8 mouse cellular contexts compared by ENCODE assay signal in genomic region chr9:90113151-90113550, GRCm38 (mm10). TPM values are rescaled to one million over a fixed set of nuclear protein-coding genes. Genes with fewer than 3 reads are reported as not detected.
A peak's percentile ranks its signal among the peaks of the same experiment; 100 is the strongest.
DNase-seq lines count a peak whose midpoint lies in the region; ATAC-seq and TF ChIP-seq lines count a peak whose summit lies in the region.

No protein-coding gene starts in this region.

- intact Hi-C loops in left cerebral cortex, postnatal 10 days (cut with DNase I): no loop called here

- peak overlapping the region; percentile 99 for H3K9ac ChIP-seq in intestine, embryonic 14.5 days (ENCODE audit: low read length)
- peak overlapping the region; percentile 96 for H3K9ac ChIP-seq in midbrain, embryonic 13.5 days (replicated peaks)

- H3K27ac ChIP-seq in embryonic facial prominence, embryonic 10.5 days (replicated peaks): peak overlapping the region; percentile 100
- peak overlapping the region; percentile 99; the same call in 1 of the 2 replicates for H3K27ac ChIP-seq in intestine, embryonic 14.5 days (ENCODE audit: low read depth)
- H3K27ac ChIP-seq in midbrain, embryonic 13.5 days: peak overlapping the region; percentile 99

- no peaks in the 10 kb centered on the region for H3K9me3 ChIP-seq in embryonic facial prominence, embryonic 10.5 days
- H3K9me3 ChIP-seq in intestine, embryonic 14.5 days (ENCODE audit: control insufficient read depth, low read length): no peaks in the 10 kb centered on the region
- no peaks in the 10 kb centered on the region for H3K9me3 ChIP-seq in midbrain, embryonic 13.5 days

- H3K36me3 ChIP-seq in embryonic facial prominence, embryonic 10.5 days (replicated peaks): peaks cover 16% of the 10 kb centered on the region
- peaks cover 14% of the 10 kb centered on the region for H3K36me3 ChIP-seq in intestine, embryonic 14.5 days (ENCODE audit: control insufficient read depth, insufficient read depth, low read length)
- peaks cover 14% of the 10 kb centered on the region for H3K36me3 ChIP-seq in midbrain, embryonic 13.5 days

- under 1% methylated on average over 13 of the region's 13 CpGs for WGBS in lung, adult 2 months
- WGBS in embryonic facial prominence, embryonic 10.5 days: 4% methylated on average over 13 of the region's 13 CpGs
- WGBS in intestine, embryonic 14.5 days: 2% methylated on average over 13 of the region's 13 CpGs
- 2% methylated on average over 13 of the region's 13 CpGs for WGBS in midbrain, embryonic 13.5 days

- peak; percentile 23 for DNase-seq in lung, adult 2 months
- no peak for DNase-seq in lung, postnatal 4 days
- no peak for DNase-seq in embryonic facial prominence, embryonic 10.5 days (ENCODE audit: low spot score)
- no peak for DNase-seq in intestine, embryonic 14.5 days (ENCODE audit: low spot score)
- no peak for DNase-seq in left cerebral cortex, postnatal 10 days (ENCODE audit: extremely low spot score in 1 of 2, low spot score in 2 of 2)
- no peak for DNase-seq in right cerebral cortex, postnatal 4 days

- no peak for TF ChIP-seq POLR2A in lung, adult 2 months (IDR thresholded peaks at IDR 0.05; ENCODE audit: borderline replicate concordance, extremely low read depth, low read depth, low read length)

- H3K4me2 ChIP-seq in intestine, embryonic 14.5 days (ENCODE audit: low read length): peak overlapping the region; percentile 69
- H3K4me2 ChIP-seq in midbrain, embryonic 13.5 days (replicated peaks): peak overlapping the region; percentile 90

- no peaks in the 10 kb centered on the region for H3K27me3 ChIP-seq in embryonic facial prominence, embryonic 10.5 days (replicated peaks; ENCODE audit: low read depth, poor library complexity, severe bottlenecking)
- H3K27me3 ChIP-seq in intestine, embryonic 14.5 days (replicated peaks; ENCODE audit: control insufficient read depth, insufficient read depth, low read length): no peaks in the 10 kb centered on the region
- peaks cover 6% of the 10 kb centered on the region for H3K27me3 ChIP-seq in midbrain, embryonic 13.5 days

- peaks cover 18% of the 10 kb centered on the region for H3K4me1 ChIP-seq in lung, adult 2 months (ENCODE audit: control insufficient read depth, insufficient read depth, low read length)
- H3K4me1 ChIP-seq in embryonic facial prominence, embryonic 10.5 days: peaks cover 20% of the 10 kb centered on the region
- peaks cover 18% of the 10 kb centered on the region for H3K4me1 ChIP-seq in intestine, embryonic 14.5 days (replicated peaks; ENCODE audit: control insufficient read depth, insufficient read depth, low read length)
- peaks cover 47% of the 10 kb centered on the region for H3K4me1 ChIP-seq in midbrain, embryonic 13.5 days (replicated peaks)

- ATAC-seq in intestine, embryonic 14.5 days (replicated peaks; ENCODE audit: low FRiP score, low TSS enrichment, low read depth): no peak
- no peak for ATAC-seq in midbrain, embryonic 13.5 days
- ATAC-seq in granulocyte monocyte progenitor cell, adult 5-6 weeks (replicated peaks; ENCODE audit: poor library complexity, severe bottlenecking): no peak

- H3K4me3 ChIP-seq in lung, adult 2 months (replicated peaks; ENCODE audit: extremely low read depth, low read depth, low read length): peak overlapping the region; percentile 71
- H3K4me3 ChIP-seq in embryonic facial prominence, embryonic 10.5 days: peak overlapping the region; percentile 96
- peak overlapping the region; percentile 97 for H3K4me3 ChIP-seq in intestine, embryonic 14.5 days (ENCODE audit: low read depth, low read length)
- peak overlapping the region; percentile 93 for H3K4me3 ChIP-seq in midbrain, embryonic 13.5 days (replicated peaks)

- TF ChIP-seq CTCF in lung, adult 2 months (IDR thresholded peaks at IDR 0.05; ENCODE audit: insufficient read depth, low read length): no peak

RNA-seq across cellular contexts. Expression of gene Morf4l1, which starts 1.4 kb away (rescaled TPM):
- 76.6 and 127 TPM in 2 replicates for polyA plus RNA-seq in lung, adult 2 months (2012; rRNA removed)
- polyA plus RNA-seq in embryonic facial prominence, embryonic 10.5 days (2016; fragmentation: Nextera tagmentation; extraction: Ambion mirVana): 515 and 519 TPM in 2 replicates
- 414 and 456 TPM in 2 replicates for polyA plus RNA-seq in intestine, embryonic 14.5 days (2014; fragmentation: Nextera tagmentation; extraction: Ambion mirVana)
- polyA plus RNA-seq in midbrain, embryonic 13.5 days (2015; fragmentation: Nextera tagmentation; extraction: Ambion mirVana): 575 and 608 TPM in 2 replicates
- 319 and 364 TPM in 2 replicates for total RNA-seq in granulocyte monocyte progenitor cell, adult 5-6 weeks (2014; fragmentation: Nextera tagmentation)
- 210 and 242 TPM in 2 replicates for total RNA-seq in granulocyte monocyte progenitor cell, adult 5-6 weeks (2017)
- total RNA-seq in left cerebral cortex, postnatal 10 days (2021): 100 to 1,000 TPM; 407 to 420 TPM

RNA-seq across cellular contexts. Expression of gene Adamts7, which starts 49.7 kb away (rescaled TPM):
- 5.6 and 7.2 TPM in 2 replicates for polyA plus RNA-seq in lung, adult 2 months (2012; rRNA removed)
- 14.6 and 14.9 TPM in 2 replicates for polyA plus RNA-seq in embryonic facial prominence, embryonic 10.5 days (2016; fragmentation: Nextera tagmentation; extraction: Ambion mirVana)
- polyA plus RNA-seq in intestine, embryonic 14.5 days (2014; fragmentation: Nextera tagmentation; extraction: Ambion mirVana): 18.7 and 20.7 TPM in 2 replicates
- 13.4 and 17.8 TPM in 2 replicates for polyA plus RNA-seq in midbrain, embryonic 13.5 days (2015; fragmentation: Nextera tagmentation; extraction: Ambion mirVana)
- total RNA-seq in granulocyte monocyte progenitor cell, adult 5-6 weeks (2014; fragmentation: Nextera tagmentation): 2.4 TPM in 1 of 2 replicates, not detected in the other
- total RNA-seq in granulocyte monocyte progenitor cell, adult 5-6 weeks (2017): 0.21 TPM in 1 of 2 replicates, not detected in the other
- total RNA-seq in left cerebral cortex, postnatal 10 days (2021): 1 to 10 TPM in 1 of 2 experiments, under 1 TPM in 1; 0.94 to 1.1 TPM

RNA-seq across cellular contexts. Expression of gene Ctsh, which starts 59.2 kb away (rescaled TPM):
- polyA plus RNA-seq in lung, adult 2 months (2012; rRNA removed): 95.5 and 151 TPM in 2 replicates
- polyA plus RNA-seq in embryonic facial prominence, embryonic 10.5 days (2016; fragmentation: Nextera tagmentation; extraction: Ambion mirVana): 5.0 and 5.9 TPM in 2 replicates
- polyA plus RNA-seq in intestine, embryonic 14.5 days (2014; fragmentation: Nextera tagmentation; extraction: Ambion mirVana): 28.7 and 42.4 TPM in 2 replicates
- 13.4 and 13.9 TPM in 2 replicates for polyA plus RNA-seq in midbrain, embryonic 13.5 days (2015; fragmentation: Nextera tagmentation; extraction: Ambion mirVana)
- total RNA-seq in granulocyte monocyte progenitor cell, adult 5-6 weeks (2014; fragmentation: Nextera tagmentation): 131 and 141 TPM in 2 replicates
- 53.6 and 57.1 TPM in 2 replicates for total RNA-seq in granulocyte monocyte progenitor cell, adult 5-6 weeks (2017)
- 10 to 100 TPM; 23.4 to 25.5 TPM for total RNA-seq in left cerebral cortex, postnatal 10 days (2021)
